Mouse (Mus musculus): Measurements from ENCODE around the gene Fndc3b.

GRCm38 (mm10) chr3:27584607-27585605, 126.2 kb downstream of the Fndc3b start:
- TF ChIP-seq CTCF (IDR thresholded peaks at IDR 0.05; ENCODE audit: low read depth) = no peak
- TF ChIP-seq EP300 (optimal IDR thresholded peaks at IDR 0.05) = no peak
